Mouse (Mus musculus): ENCODE data around the gene 4632433K11Rik. TPM values are rescaled to one million over a fixed set of nuclear protein-coding genes. Genes with fewer than 3 reads are reported as not detected.

The 4632433K11Rik gene
- polyA plus RNA-seq, 1 experiment from 2014 or later = not detected

- Histone ChIP-seq H3K36me3 (ENCODE audit: control insufficient read depth, insufficient read depth, low read length) (peaks cover 23% of the 10 kb centered on the region), H3K9ac (ENCODE audit: low read length) (peak overlapping the region; percentile 66), H3K4me3 (ENCODE audit: low read depth, low read length) (peak overlapping the region; percentile 61), H3K9me3 (ENCODE audit: control insufficient read depth, low read length) (peaks cover 6% of the 10 kb centered on the region; the same call in 1 of the 2 replicates), H3K27me3 (replicated peaks; ENCODE audit: control insufficient read depth, insufficient read depth, low read length) (no peaks in the 10 kb centered on the region), H3K4me2 (ENCODE audit: low read length) (peak overlapping the region; percentile 60), H3K4me1 (replicated peaks; ENCODE audit: control insufficient read depth, insufficient read depth, low read length) (0 out of 2 replicates have a peak, but pooled peaks cover 4% of the 10 kb centered on the region), H3K27ac (ENCODE audit: low read depth) (peak overlapping the region; percentile 95)
- DNase-seq (ENCODE audit: low spot score) (no peak), ATAC-seq (replicated peaks; ENCODE audit: low FRiP score, low TSS enrichment, low read depth) (no peak)
- WGBS = 23% methylated on average over 5 of the region's 5 CpGs
These were observed 5.0 kb downstream of the 4632433K11Rik start for GRCm38 (mm10) chr7:5038940-5039339.

GRCm38 (mm10) chr7:5044981-5045380 lies 11.1 kb downstream of the 4632433K11Rik start:
- no peak for ATAC-seq (replicated peaks; ENCODE audit: low FRiP score, low TSS enrichment, low read depth)
- 83% methylated on average over 2 of the region's 2 CpGs for whole genome bisulfite sequencing
- no peaks in the 10 kb centered on the region for H3K27me3 ChIP-seq (replicated peaks; ENCODE audit: control insufficient read depth, insufficient read depth, low read length)

DNA sequence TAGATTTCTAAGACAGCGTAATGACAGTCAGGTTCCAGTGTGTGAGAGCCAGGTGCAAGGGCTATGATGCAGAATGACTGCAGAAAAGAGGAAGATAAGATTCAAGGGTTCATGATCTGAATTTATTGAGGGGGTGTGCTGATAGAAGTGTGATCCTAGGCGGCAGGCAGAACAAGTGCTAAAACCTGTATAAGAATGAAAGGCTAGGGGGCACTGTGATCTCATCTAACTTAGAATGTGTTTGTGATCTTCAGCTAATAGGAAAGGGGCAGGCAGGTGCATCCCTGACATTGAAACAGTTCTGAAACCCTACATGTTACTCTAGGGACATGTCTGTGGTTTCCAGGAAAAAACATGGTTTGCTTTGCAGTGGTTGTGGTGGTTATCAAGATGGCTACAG lies 12.2 kb downstream of the 4632433K11Rik start:
- H3K36me3 ChIP-seq (ENCODE audit: control insufficient read depth, insufficient read depth, low read length) = no peaks in the 10 kb centered on the region

More at GRCm38 (mm10) chr7:5044981-5045380, 11.1 kb downstream of the 4632433K11Rik start:
- no peaks in the 10 kb centered on the region for H3K4me1 ChIP-seq (replicated peaks; ENCODE audit: control insufficient read depth, insufficient read depth, low read length)
- H3K36me3 ChIP-seq (ENCODE audit: control insufficient read depth, insufficient read depth, low read length) = no peaks in the 10 kb centered on the region
- H3K9ac ChIP-seq (ENCODE audit: low read length) = no peak overlapping the region
- no peak overlapping the region for H3K27ac ChIP-seq (ENCODE audit: low read depth)
- no peak overlapping the region for H3K4me3 ChIP-seq (ENCODE audit: low read depth, low read length)
- H3K4me2 ChIP-seq (ENCODE audit: low read length) = no peak overlapping the region
- H3K9me3 ChIP-seq (ENCODE audit: control insufficient read depth, low read length) = no peaks in the 10 kb centered on the region
- no peak for DNase-seq (ENCODE audit: low spot score)

GRCm38 (mm10) chr7:5047313-5047712 lies 13.4 kb downstream of the 4632433K11Rik start:
- Histone ChIP-seq H3K27ac (ENCODE audit: low read depth) (no peak overlapping the region), H3K4me3 (ENCODE audit: low read depth, low read length) (no peak overlapping the region), H3K4me2 (ENCODE audit: low read length) (no peak overlapping the region), H3K27me3 (replicated peaks; ENCODE audit: control insufficient read depth, insufficient read depth, low read length) (peaks cover 5% of the 10 kb centered on the region; the same call in 1 of the 2 replicates), H3K9me3 (ENCODE audit: control insufficient read depth, low read length) (no peaks in the 10 kb centered on the region), H3K36me3 (ENCODE audit: control insufficient read depth, insufficient read depth, low read length) (no peaks in the 10 kb centered on the region), H3K4me1 (replicated peaks; ENCODE audit: control insufficient read depth, insufficient read depth, low read length) (peaks cover 9% of the 10 kb centered on the region), H3K9ac (ENCODE audit: low read length) (no peak overlapping the region)
- DNase-seq (ENCODE audit: low spot score) = no peak
- 25% methylated on average over 2 of the region's 2 CpGs for WGBS
- ATAC-seq (replicated peaks; ENCODE audit: low FRiP score, low TSS enrichment, low read depth) = no peak

More for the DNA sequence above, 12.2 kb downstream of the 4632433K11Rik start:
- no peaks in the 10 kb centered on the region for H3K9me3 ChIP-seq (ENCODE audit: control insufficient read depth, low read length)
- H3K4me2 ChIP-seq (ENCODE audit: low read length) = no peak overlapping the region
- 0 out of 2 replicates have a peak, but pooled peaks cover 7% of the 10 kb centered on the region for H3K4me1 ChIP-seq (replicated peaks; ENCODE audit: control insufficient read depth, insufficient read depth, low read length)
- no peak overlapping the region for H3K27ac ChIP-seq (ENCODE audit: low read depth)
- WGBS = 67% methylated on average over 2 of the region's 2 CpGs
- H3K9ac ChIP-seq (ENCODE audit: low read length) = no peak overlapping the region
- H3K4me3 ChIP-seq (ENCODE audit: low read depth, low read length) = no peak overlapping the region
- H3K27me3 ChIP-seq (replicated peaks; ENCODE audit: control insufficient read depth, insufficient read depth, low read length) = no peaks in the 10 kb centered on the region
- ATAC-seq (replicated peaks; ENCODE audit: low FRiP score, low TSS enrichment, low read depth) (no peak), DNase-seq (ENCODE audit: low spot score) (no peak)

DNA sequence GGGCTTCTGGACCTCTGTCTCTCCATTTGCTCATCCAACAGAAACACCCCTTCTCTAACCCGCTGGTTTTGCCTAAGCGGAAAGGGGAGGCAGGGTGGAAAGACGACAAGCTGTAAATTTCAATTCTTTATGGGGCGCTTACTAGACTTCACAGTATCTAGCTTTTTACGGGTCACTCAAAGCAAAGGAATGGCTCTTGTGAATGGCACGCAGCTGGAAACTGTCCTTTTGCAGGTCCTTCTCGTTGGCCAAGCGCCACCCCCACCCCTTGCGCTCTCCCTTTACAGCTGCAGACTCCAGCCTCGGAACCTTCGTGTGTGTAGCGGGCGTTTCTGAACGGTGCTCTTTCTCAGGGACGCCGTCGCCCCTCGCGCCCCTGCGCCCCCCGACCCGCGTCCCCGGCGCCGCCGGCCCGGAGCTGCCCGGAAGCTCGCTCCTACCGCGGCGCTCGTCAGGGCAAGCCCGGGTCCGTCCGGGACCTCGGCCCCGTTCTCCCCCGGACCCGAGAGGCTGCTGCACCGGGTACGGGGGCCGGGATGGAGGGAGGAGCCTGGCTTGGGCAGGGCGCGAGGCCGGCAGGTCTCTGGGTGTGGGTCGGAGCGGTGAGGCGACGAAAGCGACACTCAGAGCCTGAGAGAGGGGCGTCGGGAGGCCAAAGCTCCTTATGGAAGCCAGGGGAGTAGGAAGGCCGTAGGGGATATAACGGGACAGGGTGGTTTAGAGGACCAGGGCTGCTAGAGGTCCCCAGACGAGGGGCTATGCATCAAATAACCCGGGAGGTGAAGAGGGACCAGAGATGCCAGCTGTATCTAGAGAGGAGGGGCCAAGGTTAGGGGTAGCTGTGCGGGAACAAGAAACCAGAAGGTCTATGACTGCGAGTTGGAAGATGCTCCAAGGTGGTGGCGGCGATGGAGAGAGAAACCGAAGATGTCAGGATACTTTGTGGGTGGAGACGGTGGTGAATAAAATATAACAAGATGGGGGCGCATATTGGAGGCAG lies 17.6 kb downstream of the 4632433K11Rik start, which contains the start of gene Zfp580:
TSS of gene Zfp580 (plus strand) at position 346 of the 1,000 bp plus-strand sequence.
- Histone ChIP-seq H3K27ac (ENCODE audit: low read depth) (peak within 1 kb of the TSS; percentile 71; the same call in 1 of the 2 replicates), H3K4me3 (ENCODE audit: low read depth, low read length) (peak within 1 kb of the TSS; percentile 76), H3K4me2 (ENCODE audit: low read length) (peak within 1 kb of the TSS; percentile 92), H3K9ac (ENCODE audit: low read length) (peak within 1 kb of the TSS; percentile 81), H3K36me3 (ENCODE audit: control insufficient read depth, insufficient read depth, low read length) (no peaks in the 10 kb centered on the region), H3K27me3 (replicated peaks; ENCODE audit: control insufficient read depth, insufficient read depth, low read length) (peaks cover 46% of the 10 kb centered on the region), H3K4me1 (replicated peaks; ENCODE audit: control insufficient read depth, insufficient read depth, low read length) (peaks cover 30% of the 10 kb centered on the region), H3K9me3 (ENCODE audit: control insufficient read depth, low read length) (no peaks in the 10 kb centered on the region)
- under 1% methylated on average over 65 of the region's 65 CpGs for WGBS
- DNase-seq (ENCODE audit: low spot score) (peak; percentile 91), ATAC-seq (replicated peaks; ENCODE audit: low FRiP score, low TSS enrichment, low read depth) (peak; percentile 78)

DNA sequence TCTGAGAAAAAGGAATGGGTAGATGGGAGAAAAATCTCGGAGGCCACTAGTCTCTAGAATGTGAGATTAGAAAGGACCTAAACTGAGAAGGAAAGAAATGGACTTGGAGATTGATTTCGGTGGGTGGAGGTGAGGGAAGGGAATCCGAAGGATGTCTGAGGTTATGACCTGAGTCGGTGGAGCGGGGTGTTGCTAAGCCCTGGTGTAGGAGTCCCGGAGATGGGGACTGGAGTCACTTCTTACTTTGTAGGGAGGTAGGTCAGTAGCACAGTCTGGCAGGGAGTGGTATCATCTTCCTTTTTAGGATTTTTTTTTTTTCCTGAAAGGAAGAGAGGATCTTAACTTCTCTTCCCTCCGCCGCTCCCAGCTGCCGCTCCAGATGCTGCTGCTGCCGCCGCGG lies 18.5 kb downstream of the 4632433K11Rik start:
- 0 out of 2 replicates have a peak overlapping the region, but pooled peaks have one; percentile 81 for H3K9ac ChIP-seq (ENCODE audit: low read length)
- ATAC-seq (replicated peaks; ENCODE audit: low FRiP score, low TSS enrichment, low read depth) (no peak), DNase-seq (ENCODE audit: low spot score) (no peak)
- peak overlapping the region; percentile 92 for H3K4me2 ChIP-seq (ENCODE audit: low read length)
- no peaks in the 10 kb centered on the region for H3K9me3 ChIP-seq (ENCODE audit: control insufficient read depth, low read length)
- H3K4me3 ChIP-seq (ENCODE audit: low read depth, low read length) = peak overlapping the region; percentile 76
- H3K36me3 ChIP-seq (ENCODE audit: control insufficient read depth, insufficient read depth, low read length) = no peaks in the 10 kb centered on the region
- H3K27ac ChIP-seq (ENCODE audit: low read depth) = no peak overlapping the region
- peaks cover 33% of the 10 kb centered on the region for H3K4me1 ChIP-seq (replicated peaks; ENCODE audit: control insufficient read depth, insufficient read depth, low read length)
- 3% methylated on average over 12 of the region's 12 CpGs for WGBS
- peaks cover 54% of the 10 kb centered on the region for H3K27me3 ChIP-seq (replicated peaks; ENCODE audit: control insufficient read depth, insufficient read depth, low read length)

- Histone ChIP-seq H3K4me3 (ENCODE audit: low read depth, low read length) (peak overlapping the region; percentile 76), H3K27me3 (replicated peaks; ENCODE audit: control insufficient read depth, insufficient read depth, low read length) (peaks cover 59% of the 10 kb centered on the region), H3K9ac (ENCODE audit: low read length) (peak overlapping the region; percentile 34; the same call in 1 of the 2 replicates), H3K9me3 (ENCODE audit: control insufficient read depth, low read length) (no peaks in the 10 kb centered on the region), H3K36me3 (ENCODE audit: control insufficient read depth, insufficient read depth, low read length) (no peaks in the 10 kb centered on the region), H3K4me2 (ENCODE audit: low read length) (peak overlapping the region; percentile 92), H3K4me1 (replicated peaks; ENCODE audit: control insufficient read depth, insufficient read depth, low read length) (peaks cover 33% of the 10 kb centered on the region), H3K27ac (ENCODE audit: low read depth) (no peak overlapping the region)
- no peak for ATAC-seq (replicated peaks; ENCODE audit: low FRiP score, low TSS enrichment, low read depth)
- DNase-seq (ENCODE audit: low spot score) = peak; percentile 57
- 5% methylated on average over 45 of the region's 45 CpGs for WGBS
These were observed 19.0 kb downstream of the 4632433K11Rik start for GRCm38 (mm10) chr7:5052931-5053343.

DNA sequence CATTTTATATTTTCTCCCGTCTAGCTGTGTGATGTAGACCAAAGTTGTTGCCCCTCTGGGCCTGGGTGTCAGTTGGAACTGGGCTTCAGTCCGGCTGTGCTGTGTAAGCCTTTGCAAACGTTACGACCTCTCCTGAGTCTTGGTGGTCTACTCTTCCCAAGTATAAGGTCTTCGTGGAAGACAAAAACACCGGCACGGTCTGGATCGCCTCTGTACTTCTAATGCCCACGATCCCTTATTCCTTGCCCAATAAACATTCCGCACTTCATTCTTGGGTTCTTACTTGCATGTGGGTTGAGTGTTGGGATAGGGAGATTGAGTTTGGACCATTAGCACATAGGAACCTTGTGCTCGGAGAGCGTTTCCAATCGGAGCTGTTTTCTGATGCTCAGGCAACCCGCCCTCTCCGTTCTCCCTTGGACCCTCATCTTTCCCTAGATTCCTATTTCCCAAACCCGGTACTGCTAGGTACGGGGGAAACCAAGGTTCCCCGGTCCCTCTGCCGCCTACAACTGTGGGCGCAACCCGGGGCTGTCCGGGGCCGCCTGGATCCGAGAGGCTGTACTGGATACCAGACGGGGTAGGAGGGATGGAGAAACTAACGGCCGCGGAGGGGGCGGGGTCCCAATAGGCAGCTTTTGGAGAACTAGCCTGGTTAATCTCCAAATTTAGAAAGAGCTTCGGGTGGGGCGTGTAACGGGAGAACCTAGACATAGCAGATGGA lies 19.7 kb downstream of the 4632433K11Rik start:
- no peaks in the 10 kb centered on the region for H3K9me3 ChIP-seq (ENCODE audit: control insufficient read depth, low read length)
- peak overlapping the region; percentile 29; the same call in 1 of the 2 replicates for H3K9ac ChIP-seq (ENCODE audit: low read length)
- peaks cover 33% of the 10 kb centered on the region for H3K4me1 ChIP-seq (replicated peaks; ENCODE audit: control insufficient read depth, insufficient read depth, low read length)
- ATAC-seq (replicated peaks; ENCODE audit: low FRiP score, low TSS enrichment, low read depth) (no peak), DNase-seq (ENCODE audit: low spot score) (peak; percentile 69)
- peak overlapping the region; percentile 76 for H3K4me3 ChIP-seq (ENCODE audit: low read depth, low read length)
- no peak overlapping the region for H3K27ac ChIP-seq (ENCODE audit: low read depth)
- H3K4me2 ChIP-seq (ENCODE audit: low read length) = peak overlapping the region; percentile 92
- H3K36me3 ChIP-seq (ENCODE audit: control insufficient read depth, insufficient read depth, low read length) = no peaks in the 10 kb centered on the region
- 11% methylated on average over 32 of the region's 32 CpGs for WGBS
- H3K27me3 ChIP-seq (replicated peaks; ENCODE audit: control insufficient read depth, insufficient read depth, low read length) = peaks cover 60% of the 10 kb centered on the region
